Mouse (Mus musculus): ENCODE data around the gene Nrp2.

- TF ChIP-seq POLR2A (IDR thresholded peaks at IDR 0.05; ENCODE audit: borderline replicate concordance, low read depth, low read length) (no peak), CTCF (IDR thresholded peaks at IDR 0.05; ENCODE audit: low read depth, low read length) (no peak)
These were observed 70.8 kb downstream of the Nrp2 start for GRCm38 (mm10) chr1:62773921-62774191.

Measured in bone marrow macrophage, adult 2 months (primary cell).